Mouse (Mus musculus): ENCODE data around the gene Dlgap4.

GRCm38 (mm10) chr2:156803698-156804372 lies 190.3 kb downstream of the Dlgap4 start:
- TF ChIP-seq POLR2A (IDR thresholded peaks at IDR 0.05; ENCODE audit: insufficient read depth, low read depth, low read length): no peak
- no peak for TF ChIP-seq EP300 (IDR thresholded peaks at IDR 0.05; ENCODE audit: insufficient read depth, low read depth, low read length)
